Mouse (Mus musculus) heart, embryonic 11.5 days (tissue): ENCODE data around the gene Rad23a. TPM values are rescaled to one million over a fixed set of nuclear protein-coding genes. Genes with fewer than 3 reads are reported as not detected.
A peak's percentile ranks its signal among the peaks of the same experiment; 100 is the strongest.

ENCODE experiments used
- ATAC-seq: fragments of 200-750 bp; cut with Nextera tagmentation; replicated peaks from 2 replicates; pipeline ENCODE4 v1.8.0; 2017; ENCODE audit warnings: moderate library complexity; ENCODE audit not compliant: insufficient number of reproducible peaks, low FRiP score, low TSS enrichment
- H3K27ac ChIP-seq: fragments of 300-500 bp; sonication (generic); 2 replicates; pipeline ENCODE4 v1.5.1; 2014; ENCODE audit warnings: mild to moderate bottlenecking, low read depth, low read length
- H3K27me3 ChIP-seq: fragments of 300-500 bp; sonication (generic); 2 replicates; pipeline ENCODE4 v1.6.1; 2014; ENCODE audit warnings: mild to moderate bottlenecking, low read length, mixed read lengths; ENCODE audit not compliant: control insufficient read depth, insufficient read depth
- H3K36me3 ChIP-seq: fragments of 300-500 bp; sonication (generic); 2 replicates; pipeline ENCODE4 v1.6.1; 2014; ENCODE audit warnings: mild to moderate bottlenecking, low read length, moderate library complexity, mixed read lengths; ENCODE audit not compliant: control insufficient read depth, insufficient read depth
- H3K4me1 ChIP-seq: fragments of 300-500 bp; sonication (generic); 2 replicates; pipeline ENCODE4 v1.6.1; 2014; ENCODE audit warnings: low read length; ENCODE audit not compliant: control insufficient read depth, insufficient read depth
- H3K4me2 ChIP-seq: fragments of 300-500 bp; sonication (generic); 2 replicates; pipeline ENCODE4 v1.6.1; 2014; ENCODE audit warnings: mild to moderate bottlenecking, moderate library complexity
- H3K4me3 ChIP-seq: fragments of 300-500 bp; sonication (generic); 2 replicates; pipeline ENCODE4 v1.5.1; 2014; ENCODE audit warnings: low read depth, low read length
- H3K9ac ChIP-seq: fragments of 300-500 bp; sonication (generic); 2 replicates; pipeline ENCODE4 v1.6.1; 2014; ENCODE audit warnings: mild to moderate bottlenecking, low read depth, low read length, moderate library complexity
- H3K9me3 ChIP-seq: fragments of 300-500 bp; sonication (generic); replicated peaks from 2 replicates; pipeline ENCODE4 v1.6.1; 2016; ENCODE audit warnings: low read length; ENCODE audit not compliant: control insufficient read depth
- WGBS: fragments of 180-500 bp; shearing (Covaris S2); extraction: QIAGEN DNeasy Blood & Tissue Kit; methylation state at CpG from one replicate; pipeline ENCODE4 v1.1.7; 2014; ENCODE audit not compliant: insufficient replicate concordance; 5-methylcytosine and 5-hydroxymethylcytosine counted together
- polyA plus RNA-seq: library from polyadenylated mRNA; unstranded; fragments of >200 nt; fragmentation: Nextera tagmentation; extraction: Ambion mirVana; gene quantifications from 2 replicates; pipeline ENCODE4 v1.2.1, GENCODE M21; 2014

Gene Rad23a
- polyA plus RNA-seq, 1 experiment from 2014 or later, result 125 TPM

DNA sequence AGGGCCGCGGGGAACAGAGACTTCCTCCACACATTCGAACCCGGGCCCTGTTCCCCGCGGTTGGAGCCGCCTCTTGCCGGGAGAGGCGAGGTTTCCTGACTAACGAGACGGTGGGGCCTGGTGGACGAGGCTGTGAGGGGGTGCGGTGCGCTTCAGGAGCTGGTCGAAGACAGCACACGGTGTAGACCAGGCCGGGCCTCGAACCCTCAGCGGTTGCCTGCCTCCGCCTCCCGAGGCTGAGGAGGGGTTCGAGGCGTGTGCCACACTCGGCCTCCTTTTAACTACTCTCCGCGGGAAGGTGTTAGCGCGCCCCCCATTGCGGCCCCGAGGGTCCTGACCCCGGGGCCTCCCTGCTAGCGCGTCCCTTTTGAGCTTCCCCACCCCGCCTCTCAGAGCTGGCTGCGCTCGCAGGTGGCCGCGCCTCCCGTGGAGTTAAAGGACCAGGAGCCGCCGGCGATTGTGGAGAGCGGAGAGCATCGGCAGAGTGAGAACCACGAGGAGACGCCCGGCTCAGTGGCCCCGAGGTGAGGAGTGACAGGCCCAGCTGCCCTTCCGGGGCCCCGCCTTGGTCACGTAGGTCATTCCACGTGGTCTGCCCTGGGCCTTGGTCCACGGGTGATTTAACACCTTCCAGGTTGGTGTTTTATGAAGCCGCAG is 32.0 kb upstream of the Rad23a start:
- Histone ChIP-seq H3K4me2 (peak overlapping the region; percentile 98), H3K27ac (no peak overlapping the region), H3K4me3 (peak overlapping the region; percentile 49), H3K4me1 (peaks cover 14% of the 10 kb centered on the region), H3K36me3 (peaks cover 5% of the 10 kb centered on the region), H3K9me3 (no peaks in the 10 kb centered on the region), H3K9ac (peak overlapping the region; percentile 68), H3K27me3 (peaks cover 6% of the 10 kb centered on the region)
- peak; percentile 51 for ATAC-seq
- WGBS, result 2% methylated on average over 53 of the region's 54 CpGs

- Histone ChIP-seq H3K27me3 (peaks cover 6% of the 10 kb centered on the region), H3K4me1 (peaks cover 14% of the 10 kb centered on the region), H3K4me2 (peak within 1 kb of the TSS; percentile 98), H3K9ac (peak within 1 kb of the TSS; percentile 68), H3K36me3 (peaks cover 7% of the 10 kb centered on the region), H3K9me3 (no peaks in the 10 kb centered on the region), H3K4me3 (peak within 1 kb of the TSS; percentile 49), H3K27ac (no peak within 1 kb of the TSS)
- WGBS, result 12% methylated on average over 46 of the region's 46 CpGs
- peak; percentile 57 for ATAC-seq
Observed at GRCm38 (mm10) chr8:84871376-84872308, 31.2 kb upstream of the Rad23a start, which contains the start of gene Syce2. Gene Syce2, plus strand, starts transcription at chr8:84872111.

DNA sequence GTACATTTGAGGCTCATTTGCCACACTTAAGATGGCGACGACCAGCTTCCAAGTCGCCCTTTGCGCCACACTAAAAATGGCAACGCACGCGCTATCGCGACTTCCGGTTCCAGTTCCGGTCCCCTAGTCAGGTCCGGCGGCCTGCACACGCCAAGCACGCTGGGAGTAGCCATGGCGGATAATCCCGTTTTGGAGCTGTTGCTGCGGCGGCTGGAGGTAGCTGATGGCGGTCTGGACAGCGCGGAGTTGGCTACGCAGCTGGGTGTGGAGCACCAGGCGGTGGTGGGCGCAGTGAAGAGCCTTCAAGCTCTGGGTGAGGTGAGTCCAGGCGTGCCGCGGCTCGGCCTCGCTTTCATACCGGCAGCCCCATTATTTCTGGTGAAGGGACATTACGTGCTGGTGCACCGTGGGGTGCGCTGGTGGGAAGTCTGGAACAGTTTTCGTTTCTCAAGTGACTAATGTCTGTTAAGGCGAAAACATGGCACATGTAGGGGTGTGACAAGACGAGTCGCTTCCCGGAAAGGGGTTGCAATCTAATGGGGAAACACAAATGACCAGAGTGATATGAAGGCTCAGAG is 16.5 kb upstream of the Rad23a start, which contains the start of gene Farsa:
Gene Farsa, plus strand, starts transcription at position 126 of the 578 bp plus-strand sequence.
- Histone ChIP-seq H3K9ac (peak within 1 kb of the TSS; percentile 96), H3K4me1 (peaks cover 9% of the 10 kb centered on the region), H3K4me3 (peak within 1 kb of the TSS; percentile 97), H3K27ac (peak within 1 kb of the TSS; percentile 78), H3K9me3 (no peaks in the 10 kb centered on the region), H3K36me3 (peaks cover 12% of the 10 kb centered on the region), H3K4me2 (peak within 1 kb of the TSS; percentile 77), H3K27me3 (no peaks in the 10 kb centered on the region)
- peak; percentile 77 for ATAC-seq
- WGBS, result under 1% methylated on average over 39 of the region's 39 CpGs

DNA sequence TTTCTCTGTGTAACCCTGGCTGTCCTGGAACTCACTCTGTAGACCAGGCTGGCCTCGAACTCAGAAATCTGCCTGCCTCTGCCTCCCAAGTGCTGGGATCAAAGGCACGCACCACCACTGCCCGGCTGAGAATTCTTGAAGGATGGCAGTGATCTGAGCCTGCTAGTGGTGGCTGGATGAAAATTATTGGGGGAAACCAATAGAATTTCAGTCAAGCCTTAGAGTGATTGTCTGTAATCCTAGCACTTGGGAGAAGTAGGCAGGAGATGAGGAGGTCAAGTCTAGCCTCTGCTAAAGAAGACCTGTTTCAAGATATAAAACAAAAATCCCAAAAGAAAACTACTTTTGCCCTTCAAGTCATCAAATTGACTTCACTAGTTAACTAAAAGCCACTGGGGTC is 16.0 kb upstream of the Rad23a start:
- 87% methylated on average over 3 of the region's 3 CpGs for WGBS
- peak overlapping the region; percentile 97 for H3K4me3 ChIP-seq
- H3K36me3 ChIP-seq, result peaks cover 10% of the 10 kb centered on the region
- H3K9me3 ChIP-seq, result no peaks in the 10 kb centered on the region
- no peak; the same call in 1 of the 2 replicates for ATAC-seq
- no peaks in the 10 kb centered on the region for H3K27me3 ChIP-seq
- H3K9ac ChIP-seq, result no peak overlapping the region
- peaks cover 9% of the 10 kb centered on the region for H3K4me1 ChIP-seq
- H3K27ac ChIP-seq, result no peak overlapping the region
- H3K4me2 ChIP-seq, result no peak overlapping the region; the same call in 1 of the 2 replicates

GRCm38 (mm10) chr8:84847684-84848435 is 7.4 kb upstream of the Rad23a start:
- no peaks in the 10 kb centered on the region for H3K9me3 ChIP-seq
- ATAC-seq, result no peak
- peaks cover 22% of the 10 kb centered on the region for H3K4me1 ChIP-seq
- H3K4me2 ChIP-seq, result peak overlapping the region; percentile 79
- H3K36me3 ChIP-seq, result peaks cover 17% of the 10 kb centered on the region
- H3K4me3 ChIP-seq, result peak overlapping the region; percentile 97
- 42% methylated on average over 6 of the region's 6 CpGs for WGBS
- peak overlapping the region; percentile 85 for H3K27ac ChIP-seq
- H3K27me3 ChIP-seq, result no peaks in the 10 kb centered on the region
- H3K9ac ChIP-seq, result peak overlapping the region; percentile 84

DNA sequence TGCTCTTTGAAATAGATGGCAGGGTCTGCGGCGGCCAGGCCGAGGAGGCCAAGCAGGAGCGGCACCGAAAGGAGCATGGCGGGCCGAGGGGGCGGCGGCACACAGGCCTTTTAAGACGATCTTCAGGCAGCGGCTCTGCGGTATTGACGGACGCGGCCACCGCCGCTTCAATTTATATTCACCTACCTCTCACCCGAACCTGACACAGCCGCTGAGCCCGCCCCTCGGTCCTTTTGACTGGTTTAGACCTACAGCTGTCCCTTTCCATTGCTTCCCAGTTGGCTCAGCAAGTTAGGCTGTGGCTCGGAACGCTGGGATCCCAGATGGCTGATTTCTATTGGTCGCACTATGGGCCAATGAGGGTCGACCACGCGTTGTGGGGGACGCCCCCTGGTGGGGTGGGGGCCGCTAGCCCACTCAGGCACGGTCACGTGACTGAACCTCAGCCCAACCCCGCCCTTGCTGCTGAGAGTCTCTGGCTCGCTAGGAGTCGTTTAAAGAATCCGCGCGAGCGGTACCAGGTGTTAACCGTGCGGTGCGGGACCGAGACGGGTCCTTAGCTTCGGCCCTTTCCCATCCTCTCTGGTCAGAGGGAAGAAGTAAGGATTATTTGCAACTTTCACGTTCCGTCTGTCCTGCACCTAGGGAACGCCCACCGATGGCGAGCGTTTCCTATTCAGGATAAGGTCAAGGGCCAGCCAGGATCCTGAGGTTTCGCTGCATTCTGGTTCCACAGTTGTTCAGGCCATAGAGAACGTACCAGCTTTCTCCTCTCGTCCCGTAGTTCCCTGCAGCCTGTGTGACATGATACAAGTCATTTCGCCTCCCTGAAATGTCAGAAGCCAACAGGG is 6.5 kb upstream of the Rad23a start, which contains the start of gene Calr:
Gene Calr, minus strand, starts transcription at position 213 of the 851 bp plus-strand sequence.
- peak within 1 kb of the TSS; percentile 97 for H3K4me3 ChIP-seq
- H3K9ac ChIP-seq, result peak within 1 kb of the TSS; percentile 99
- peak within 1 kb of the TSS; percentile 85 for H3K27ac ChIP-seq
- H3K4me1 ChIP-seq, result peaks cover 28% of the 10 kb centered on the region
- WGBS, result under 1% methylated on average over 55 of the region's 55 CpGs
- no peaks in the 10 kb centered on the region for H3K9me3 ChIP-seq
- peak; percentile 99 for ATAC-seq
- H3K27me3 ChIP-seq, result no peaks in the 10 kb centered on the region
- H3K4me2 ChIP-seq, result peak within 1 kb of the TSS; percentile 79
- peaks cover 23% of the 10 kb centered on the region for H3K36me3 ChIP-seq

GRCm38 (mm10) chr8:84846094-84846721 is 5.7 kb upstream of the Rad23a start:
- no peaks in the 10 kb centered on the region for H3K27me3 ChIP-seq
- H3K9me3 ChIP-seq, result no peaks in the 10 kb centered on the region
- H3K36me3 ChIP-seq, result peaks cover 30% of the 10 kb centered on the region
- H3K4me2 ChIP-seq, result peak overlapping the region; percentile 69
- under 1% methylated on average over 30 of the region's 30 CpGs for WGBS
- peaks cover 28% of the 10 kb centered on the region for H3K4me1 ChIP-seq
- peak overlapping the region; percentile 82 for H3K27ac ChIP-seq
- H3K4me3 ChIP-seq, result peak overlapping the region; percentile 97
- peak overlapping the region; percentile 99 for H3K9ac ChIP-seq
- peak; percentile 9; the same call in 1 of the 2 replicates for ATAC-seq
